Mouse (Mus musculus) embryonic stem cell, embryonic (primary cell): ENCODE data around the gene Gm49510.

Source experiments
- CTCF ChIA-PET, 4 experiments: fragments of 300-600 bp in 2 of 4; fragments of 350-600 bp in 2 of 4; sonication (Branson Sonifier 250); formaldehyde crosslinking; loops; one replicate each; lab custom pipeline; 2022; ENCODE audit warnings: inconsistent platforms in 2 of 4; lab: Charles Lee
- POLR2A ChIA-PET, 4 experiments: fragments of 300-600 bp in 2 of 4; fragments of 350-600 bp in 2 of 4; sonication (Branson Sonifier 250); formaldehyde crosslinking; loops; one replicate each; lab custom pipeline; 2022; ENCODE audit warnings: antibody characterized with exemption in 4 of 4, inconsistent platforms in 1 of 4; lab: Charles Lee

The Gm49510 gene

GRCm38 (mm10) chr15:78918126-78918525 is 18.7 kb downstream of the Gm49510 start:
- ChIA-PET CTCF (no interaction called here), POLR2A (interaction anchor here in 3 of 4 experiments (0.6 to 8.3 kb wide), 5 partner anchors 7 to 25 kb away, joined by 3 to 123 read pairs (median 5); partner anchors contain the start of genes Lgals1 (in 2 of the 3) and Nol12 (in 1 of the 3))

GRCm38 (mm10) chr15:78919914-78920313 is 20.4 kb downstream of the Gm49510 start:
- POLR2A ChIA-PET: interaction anchor here in 3 of 4 experiments (0.5 to 8.3 kb wide), 6 partner anchors 8 to 182 kb away, joined by 3 to 123 read pairs (median 6); partner anchors contain the start of gene Lgals1 (in 1 of the 3)
- CTCF ChIA-PET: interaction anchor here in 3 of 4 experiments (0.7 to 1.8 kb wide), 4 partner anchors 9 to 54 kb away, joined by 3 to 6 read pairs (median 4); no protein-coding TSS in a partner anchor

- ChIA-PET POLR2A (interaction anchor here in 3 of 4 experiments (0.7 to 9.7 kb wide), 9 partner anchors 5 to 26 kb away, joined by 3 to 123 read pairs (median 4); partner anchors contain the start of gene Pdxp (in 3 of the 3)), CTCF (interaction anchor here in 2 of 4 experiments (1.1 to 1.5 kb wide), 6 partner anchors 9 to 204 kb away, joined by 3 to 8 read pairs (median 4); partner anchors contain the start of gene Pdxp (in 1 of the 2))
These were observed 23.2 kb downstream of the Gm49510 start for GRCm38 (mm10) chr15:78922700-78923099.

GRCm38 (mm10) chr15:78923585-78923984 is 24.1 kb downstream of the Gm49510 start:
- POLR2A ChIA-PET: interaction anchor here in 3 of 4 experiments (0.7 to 9.7 kb wide), 9 partner anchors 6 to 35 kb away, joined by 3 to 123 read pairs (median 4); partner anchors contain the start of genes Pdxp (in 3 of the 3) and Nol12 (in 2 of the 3)
- CTCF ChIA-PET: interaction anchor here in 3 of 4 experiments (0.6 to 4.0 kb wide), 10 partner anchors 7 to 203 kb away, joined by 3 to 16 read pairs (median 4); partner anchors contain the start of genes Nol12 (in 1 of the 3) and Pdxp (in 1 of the 3)

GRCm38 (mm10) chr15:78925129-78925528 is 25.7 kb downstream of the Gm49510 start:
- ChIA-PET CTCF (interaction anchor here in 3 of 4 experiments (0.9 to 4.0 kb wide), 6 partner anchors 9 to 114 kb away, joined by 3 to 29 read pairs (median 4); no protein-coding TSS in a partner anchor), POLR2A (interaction anchor here in 2 of 4 experiments (0.7 to 9.7 kb wide), 6 partner anchors 8 to 33 kb away, joined by 3 to 123 read pairs (median 4); partner anchors contain the start of genes Pdxp (in 2 of the 2) and Nol12 (in 1 of the 2))

GRCm38 (mm10) chr15:78926021-78926919 is 26.8 kb downstream of the Gm49510 start, which contains the start of gene Lgals1:
TSS of gene Lgals1 (plus strand) at chr15:78926725.
- ChIA-PET CTCF (interaction anchor here in 2 of 4 experiments (1.0 to 4.0 kb wide), 6 partner anchors 10 to 146 kb away, joined by 3 to 29 read pairs (median 4); partner anchors contain the start of gene Pdxp (in 1 of the 2)), POLR2A (interaction anchor here in 2 of 4 experiments (0.9 to 9.7 kb wide), 6 partner anchors 9 to 22 kb away, joined by 3 to 123 read pairs (median 11); partner anchors contain the start of genes Pdxp (in 2 of the 2), Triobp (in 2 of the 2) and Nol12 (in 1 of the 2))

GRCm38 (mm10) chr15:78927021-78927787 is 27.7 kb downstream of the Gm49510 start:
- ChIA-PET CTCF (interaction anchor here in 3 of 4 experiments (0.6 to 4.0 kb wide), 9 partner anchors 11 to 457 kb away, joined by 3 to 29 read pairs (median 8); no protein-coding TSS in a partner anchor), POLR2A (interaction anchor here (0.6 to 9.7 kb wide), 25 partner anchors 8 to 496 kb away, joined by 3 to 123 read pairs (median 5); partner anchors contain the start of genes Pdxp (in 3 of the 4), Triobp (in 3 of the 4), Gga1 (in 1 of the 4) and Gm49510 (in 1 of the 4))

GRCm38 (mm10) chr15:78927788-78928457 is 28.5 kb downstream of the Gm49510 start:
- CTCF ChIA-PET: interaction anchor here in 3 of 4 experiments (0.6 to 4.0 kb wide), 17 partner anchors 8 to 588 kb away, joined by 3 to 29 read pairs (median 3); partner anchors contain the start of gene Gga1 (in 1 of the 3)
- POLR2A ChIA-PET: interaction anchor here (0.6 to 9.7 kb wide), 33 partner anchors 8 to 496 kb away, joined by 3 to 123 read pairs (median 4); partner anchors contain the start of genes Pdxp (in 3 of the 4), Triobp (in 3 of the 4), Gga1 (in 1 of the 4) and Gm49510 (in 1 of the 4)

GRCm38 (mm10) chr15:78928539-78928938 is 29.1 kb downstream of the Gm49510 start:
- ChIA-PET CTCF (interaction anchor here in 3 of 4 experiments (0.6 to 3.6 kb wide), 12 partner anchors 9 to 588 kb away, joined by 3 to 29 read pairs (median 3); partner anchors contain the start of gene Gga1 (in 1 of the 3)), POLR2A (interaction anchor here (0.6 to 9.7 kb wide), 27 partner anchors 9 to 1041 kb away, joined by 3 to 123 read pairs (median 4); partner anchors contain the start of genes Pdxp (in 3 of the 4), Triobp (in 2 of the 4), Gga1 (in 1 of the 4) and Gm49510 (in 1 of the 4))

- ChIA-PET POLR2A (interaction anchor here in 3 of 4 experiments (0.7 to 9.7 kb wide), 10 partner anchors 8 to 217 kb away, joined by 3 to 123 read pairs (median 4); partner anchors contain the start of gene Pdxp (in 3 of the 3)), CTCF (interaction anchor here in 2 of 4 experiments (1.6 to 4.5 kb wide), 4 partner anchors 13 to 15 kb away, joined by 4 to 71 read pairs (median 28); partner anchors contain the start of gene Pdxp (in 2 of the 2))
These were observed 30.8 kb downstream of the Gm49510 start for GRCm38 (mm10) chr15:78930192-78930706.

- CTCF ChIA-PET: interaction anchor here (0.5 to 4.5 kb wide), 28 partner anchors 9 to 343 kb away, joined by 3 to 71 read pairs (median 4); partner anchors contain the start of genes Pdxp (in 2 of the 4) and Triobp (in 2 of the 4)
- POLR2A ChIA-PET: interaction anchor here (0.7 to 9.7 kb wide), 18 partner anchors 9 to 218 kb away, joined by 3 to 123 read pairs (median 4); partner anchors contain the start of genes Pdxp (in 3 of the 4), Triobp (in 2 of the 4) and Gga1 (in 1 of the 4)
These were observed 31.4 kb downstream of the Gm49510 start for GRCm38 (mm10) chr15:78930801-78931426.

- ChIA-PET CTCF (interaction anchor here (0.5 to 4.5 kb wide), 44 partner anchors 9 to 1980 kb away, joined by 3 to 71 read pairs (median 4); partner anchors contain the start of genes Pdxp (in 3 of the 4) and Triobp (in 2 of the 4)), POLR2A (interaction anchor here (0.6 to 9.7 kb wide), 17 partner anchors 10 to 100 kb away, joined by 3 to 123 read pairs (median 4); partner anchors contain the start of genes Pdxp (in 2 of the 4), Triobp (in 2 of the 4) and Gga1 (in 1 of the 4))
These were observed 32.1 kb downstream of the Gm49510 start for GRCm38 (mm10) chr15:78931577-78931976.

- ChIA-PET CTCF (interaction anchor here (0.6 to 1.7 kb wide), 18 partner anchors 8 to 311 kb away, joined by 3 to 10 read pairs (median 5); partner anchors contain the start of genes Pdxp (in 1 of the 4) and Triobp (in 1 of the 4)), POLR2A (interaction anchor here (0.5 to 5.6 kb wide), 56 partner anchors 8 to 1597 kb away, joined by 3 to 36 read pairs (median 4); partner anchors contain the start of genes Pdxp (in 4 of the 4), Triobp (in 4 of the 4), Ankrd54 (in 1 of the 4) and Gga1 (in 1 of the 4))
These were observed 35.4 kb downstream of the Gm49510 start, which contains the start of gene Nol12 for GRCm38 (mm10) chr15:78934784-78935320. TSS of gene Nol12 (plus strand) at chr15:78934933.

GRCm38 (mm10) chr15:78936403-78936802 is 36.9 kb downstream of the Gm49510 start:
- CTCF ChIA-PET: interaction anchor here in 2 of 4 experiments (1.6 to 2.2 kb wide), 2 partner anchors 12 to 21 kb away, joined by 3 to 8 read pairs; no protein-coding TSS in a partner anchor
- POLR2A ChIA-PET: interaction anchor here in 2 of 4 experiments (0.7 to 5.6 kb wide), 7 partner anchors 8 to 207 kb away, joined by 3 to 36 read pairs (median 4); partner anchors contain the start of genes Pdxp (in 1 of the 2) and Triobp (in 1 of the 2)
